Mouse (Mus musculus): Measurements from ENCODE around the gene Fbxo31. TPM values are rescaled to one million over a fixed set of nuclear protein-coding genes. Genes with fewer than 3 reads are reported as not detected.
A peak's percentile ranks its signal among the peaks of the same experiment; 100 is the strongest.

Fbxo31 gene
- polyA plus RNA-seq, 1 experiment: 96.6 TPM

DNA sequence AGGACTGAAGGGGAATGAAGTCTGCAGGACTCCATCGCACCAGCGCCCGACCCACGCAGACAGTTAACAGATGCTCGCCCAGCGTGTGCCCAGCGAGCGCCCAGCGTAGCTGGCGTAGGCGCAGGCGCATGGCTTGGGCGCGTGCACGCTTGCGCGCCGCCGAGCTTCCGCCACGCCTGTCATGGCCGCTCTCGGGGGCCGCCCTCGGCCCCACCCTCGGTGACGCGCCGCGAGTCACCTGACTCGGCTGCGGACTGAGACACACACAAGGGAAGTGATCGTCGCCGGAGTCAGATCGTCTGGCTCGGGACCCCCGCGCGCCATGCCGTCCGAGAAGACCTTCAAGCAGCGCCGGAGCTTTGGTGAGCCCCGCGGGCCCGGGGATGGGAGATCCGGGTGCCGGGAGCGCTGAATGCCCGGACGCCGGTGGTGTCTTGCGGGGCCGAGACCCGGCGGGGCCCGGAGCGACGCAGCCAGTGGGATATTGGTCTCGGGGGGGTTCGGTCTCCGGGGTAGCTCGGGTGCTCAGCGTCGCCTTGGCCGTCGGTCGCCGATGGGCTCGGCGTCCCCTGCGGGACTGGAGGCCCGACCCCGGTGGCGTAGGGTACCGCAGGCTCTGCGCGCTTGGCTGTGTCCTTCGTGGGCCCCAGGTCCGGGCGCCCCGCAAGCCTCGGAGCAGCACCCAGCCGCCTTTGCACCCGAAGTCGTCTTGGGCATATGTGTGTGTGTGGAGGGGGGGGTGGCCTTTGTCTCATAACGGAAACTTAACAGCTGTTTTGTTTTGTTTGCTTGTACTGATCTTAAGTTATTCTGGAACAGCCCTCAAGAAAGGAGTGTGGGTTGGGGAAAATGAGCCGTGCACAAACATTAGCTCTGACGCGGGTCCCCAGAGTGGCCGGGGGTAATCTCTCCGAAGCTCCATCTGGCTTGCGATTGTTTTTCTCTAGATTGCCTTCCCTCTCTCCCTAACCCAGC lies 11.9 kb upstream of the Fbxo31 start, which contains the start of gene Map1lc3b:
TSS of gene Map1lc3b (plus strand) at position 159 of the 975 bp plus-strand sequence.
- peaks cover 12% of the 10 kb centered on the region for H3K4me1 ChIP-seq (ENCODE audit: control insufficient read depth, insufficient read depth, low read length)
- peak within 1 kb of the TSS; percentile 32 for H3K27ac ChIP-seq (ENCODE audit: insufficient read depth, low read length)
- peak; percentile 60 for TF ChIP-seq POLR2A (IDR thresholded peaks at IDR 0.05; ENCODE audit: extremely low read depth, insufficient read depth, low read length)
- no peak for TF ChIP-seq CTCF (IDR thresholded peaks at IDR 0.05; ENCODE audit: extremely low read depth, insufficient read depth, low read length)
- H3K4me3 ChIP-seq (ENCODE audit: insufficient read depth, low read length): peak within 1 kb of the TSS; percentile 33

DNA sequence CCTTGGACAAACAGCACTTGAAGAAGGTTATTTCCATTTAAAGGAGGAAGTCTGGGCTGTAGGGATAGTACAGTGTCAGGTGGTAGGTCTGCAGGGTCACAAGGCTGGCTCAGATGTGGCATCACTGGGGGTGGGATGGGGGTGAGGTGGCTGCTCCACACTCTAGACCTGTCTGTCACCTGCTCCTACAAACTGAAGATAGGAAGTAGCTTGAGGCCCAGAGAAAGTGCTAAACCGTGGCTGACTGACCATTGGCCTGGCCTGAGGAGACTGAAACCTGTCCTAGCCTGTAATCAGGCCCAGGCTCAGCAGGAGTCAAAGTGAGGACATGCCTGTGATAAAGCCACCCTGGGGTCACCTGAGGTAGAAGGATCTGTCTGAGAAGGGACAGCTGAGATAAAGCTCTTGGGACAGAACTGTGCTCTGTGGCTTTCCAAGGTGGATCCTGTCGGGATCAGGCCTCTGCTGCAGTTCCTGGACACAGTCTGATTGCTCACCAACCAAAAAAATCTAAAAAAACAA lies 10.7 kb upstream of the Fbxo31 start:
- H3K27ac ChIP-seq (ENCODE audit: insufficient read depth, low read length): no peak overlapping the region
- no peak overlapping the region for H3K4me3 ChIP-seq (ENCODE audit: insufficient read depth, low read length)
- peaks cover 12% of the 10 kb centered on the region for H3K4me1 ChIP-seq (ENCODE audit: control insufficient read depth, insufficient read depth, low read length)
- TF ChIP-seq CTCF (IDR thresholded peaks at IDR 0.05; ENCODE audit: extremely low read depth, insufficient read depth, low read length) (no peak), POLR2A (IDR thresholded peaks at IDR 0.05; ENCODE audit: extremely low read depth, insufficient read depth, low read length) (no peak)

DNA sequence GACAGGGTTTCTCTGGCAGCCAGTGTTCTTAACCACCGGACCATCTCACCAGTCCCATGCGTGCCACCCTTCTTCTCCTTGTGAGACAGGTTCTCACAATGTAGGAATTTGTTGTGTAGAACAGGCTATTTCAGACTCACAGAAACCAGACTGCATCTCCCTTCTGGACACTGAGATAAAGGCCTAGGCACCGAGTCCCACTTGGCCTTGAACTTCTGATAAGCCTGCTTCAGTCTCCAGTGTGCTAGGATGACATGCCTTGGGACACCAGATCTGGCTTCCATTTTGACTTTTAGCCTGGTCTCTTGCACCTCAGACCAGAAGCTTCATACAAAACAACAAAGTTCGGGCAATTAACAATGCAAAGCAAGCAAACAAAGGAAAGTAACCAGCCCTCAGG lies 10.1 kb upstream of the Fbxo31 start:
- peaks cover 12% of the 10 kb centered on the region for H3K4me1 ChIP-seq (ENCODE audit: control insufficient read depth, insufficient read depth, low read length)
- H3K27ac ChIP-seq (ENCODE audit: insufficient read depth, low read length): no peak overlapping the region
- no peak overlapping the region for H3K4me3 ChIP-seq (ENCODE audit: insufficient read depth, low read length)
- TF ChIP-seq POLR2A (IDR thresholded peaks at IDR 0.05; ENCODE audit: extremely low read depth, insufficient read depth, low read length): no peak
- TF ChIP-seq CTCF (IDR thresholded peaks at IDR 0.05; ENCODE audit: extremely low read depth, insufficient read depth, low read length): no peak

DNA sequence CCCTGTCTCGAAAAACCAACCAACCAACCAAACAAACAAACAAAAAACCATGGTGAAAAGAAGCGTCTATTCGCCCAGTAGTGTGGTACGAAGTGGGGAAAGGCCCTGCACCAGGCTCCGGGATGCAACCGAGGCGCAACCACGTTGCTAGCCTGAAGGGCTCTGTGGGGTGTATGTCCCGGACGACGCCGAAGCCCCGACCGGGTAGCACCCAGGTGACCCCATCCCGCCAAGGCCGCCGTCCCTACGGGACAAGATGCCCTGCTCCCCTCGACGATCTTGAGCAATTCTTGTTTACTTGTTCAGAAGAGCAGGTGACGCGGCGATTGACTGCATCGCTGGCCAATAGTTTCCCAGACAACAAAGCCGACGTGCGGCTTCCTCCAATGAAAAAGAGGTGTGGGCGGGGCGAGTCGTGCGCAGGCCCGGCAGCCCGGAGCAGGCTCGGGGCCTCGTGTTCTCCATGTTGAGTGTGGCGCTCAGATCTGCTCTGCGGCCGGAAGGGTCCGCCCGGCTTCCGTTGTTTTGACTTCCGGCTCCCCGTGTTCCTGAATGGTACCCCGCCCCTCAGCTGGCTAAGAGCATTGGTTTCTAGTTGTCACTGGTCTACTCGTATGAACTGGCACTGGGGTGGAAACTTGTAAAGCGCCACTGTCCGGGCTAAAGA lies 6.7 kb upstream of the Fbxo31 start:
- Histone ChIP-seq H3K4me1 (ENCODE audit: control insufficient read depth, insufficient read depth, low read length) (no peaks in the 10 kb centered on the region), H3K27ac (ENCODE audit: insufficient read depth, low read length) (peak overlapping the region; percentile 92), H3K4me3 (ENCODE audit: insufficient read depth, low read length) (peak overlapping the region; percentile 47)
- TF ChIP-seq CTCF (IDR thresholded peaks at IDR 0.05; ENCODE audit: extremely low read depth, insufficient read depth, low read length) (no peak), POLR2A (IDR thresholded peaks at IDR 0.05; ENCODE audit: extremely low read depth, insufficient read depth, low read length) (peak; percentile 98)

DNA sequence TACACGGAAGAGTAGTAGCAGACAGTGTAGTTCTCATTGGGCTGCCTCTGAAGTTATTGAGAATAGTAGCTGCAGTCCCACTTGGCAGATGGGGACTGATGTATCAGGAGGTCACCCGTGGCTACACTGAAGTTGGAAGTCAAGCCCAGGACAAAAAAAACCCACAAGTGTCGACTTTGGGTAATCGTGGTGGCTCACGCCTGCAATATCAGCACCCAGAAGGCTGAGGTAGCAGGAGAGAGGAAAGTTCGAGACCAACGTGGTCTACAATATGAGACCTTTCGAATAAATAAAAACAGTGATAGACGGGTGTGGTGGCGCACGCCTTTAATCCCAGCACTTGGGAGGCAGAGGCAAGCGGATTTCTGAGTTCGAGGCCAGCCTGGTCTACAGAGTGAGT lies 6.1 kb upstream of the Fbxo31 start:
- no peak for TF ChIP-seq POLR2A (IDR thresholded peaks at IDR 0.05; ENCODE audit: extremely low read depth, insufficient read depth, low read length)
- no peak for TF ChIP-seq CTCF (IDR thresholded peaks at IDR 0.05; ENCODE audit: extremely low read depth, insufficient read depth, low read length)
- Histone ChIP-seq H3K27ac (ENCODE audit: insufficient read depth, low read length) (no peak overlapping the region), H3K4me1 (ENCODE audit: control insufficient read depth, insufficient read depth, low read length) (no peaks in the 10 kb centered on the region)

DNA sequence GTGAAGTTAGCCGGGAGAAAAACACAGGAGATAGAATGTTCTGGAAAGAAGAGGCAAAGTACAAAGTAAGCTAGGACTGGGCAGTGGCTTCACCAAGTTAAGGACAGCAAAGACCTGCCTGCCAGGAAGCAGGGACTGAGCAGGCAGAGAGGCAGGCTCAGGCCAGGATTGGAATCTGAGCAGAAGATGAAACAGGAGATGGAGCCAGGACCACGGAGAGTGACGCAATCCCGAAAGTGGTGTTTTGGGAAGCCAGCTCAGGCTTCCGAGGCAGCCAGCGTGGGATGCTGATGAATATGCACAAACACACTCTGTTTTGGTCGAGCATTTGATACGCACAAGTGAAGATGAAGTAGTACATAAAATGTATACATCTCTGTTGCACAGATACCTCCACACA lies 5.0 kb upstream of the Fbxo31 start:
- no peak for TF ChIP-seq CTCF (IDR thresholded peaks at IDR 0.05; ENCODE audit: extremely low read depth, insufficient read depth, low read length)
- TF ChIP-seq POLR2A (IDR thresholded peaks at IDR 0.05; ENCODE audit: extremely low read depth, insufficient read depth, low read length): no peak
- Histone ChIP-seq H3K4me1 (ENCODE audit: control insufficient read depth, insufficient read depth, low read length) (no peaks in the 10 kb centered on the region), H3K27ac (ENCODE audit: insufficient read depth, low read length) (no peak overlapping the region), H3K4me3 (ENCODE audit: insufficient read depth, low read length) (no peak overlapping the region)

More for the DNA sequence above, 6.1 kb upstream of the Fbxo31 start:
- H3K4me3 ChIP-seq (ENCODE audit: insufficient read depth, low read length): peak overlapping the region; percentile 47

DNA sequence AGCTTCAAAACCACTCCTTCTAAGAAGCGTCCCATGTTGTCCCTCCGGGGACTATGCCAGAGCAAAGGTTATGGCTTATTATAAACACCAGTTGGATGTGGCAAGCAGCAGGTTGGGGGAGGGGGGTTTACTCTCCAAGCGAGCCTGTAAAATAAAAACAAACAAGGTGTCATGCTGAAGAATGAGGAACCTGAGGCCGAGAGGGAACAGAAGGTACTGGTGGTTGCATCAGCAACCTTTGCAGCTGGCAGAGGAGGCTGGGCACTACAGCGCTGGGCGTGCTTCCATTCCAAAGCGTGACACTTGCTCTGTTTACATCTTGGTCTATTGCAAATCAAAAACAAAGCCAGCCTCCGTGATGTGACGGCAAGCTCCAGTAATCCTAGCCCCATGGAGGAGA lies 1.9 kb upstream of the Fbxo31 start:
- no peak for TF ChIP-seq CTCF (IDR thresholded peaks at IDR 0.05; ENCODE audit: extremely low read depth, insufficient read depth, low read length)
- TF ChIP-seq POLR2A (IDR thresholded peaks at IDR 0.05; ENCODE audit: extremely low read depth, insufficient read depth, low read length): no peak
- no peaks in the 10 kb centered on the region for H3K4me1 ChIP-seq (ENCODE audit: control insufficient read depth, insufficient read depth, low read length)
- H3K4me3 ChIP-seq (ENCODE audit: insufficient read depth, low read length): no peak overlapping the region
- no peak overlapping the region for H3K27ac ChIP-seq (ENCODE audit: insufficient read depth, low read length)

DNA sequence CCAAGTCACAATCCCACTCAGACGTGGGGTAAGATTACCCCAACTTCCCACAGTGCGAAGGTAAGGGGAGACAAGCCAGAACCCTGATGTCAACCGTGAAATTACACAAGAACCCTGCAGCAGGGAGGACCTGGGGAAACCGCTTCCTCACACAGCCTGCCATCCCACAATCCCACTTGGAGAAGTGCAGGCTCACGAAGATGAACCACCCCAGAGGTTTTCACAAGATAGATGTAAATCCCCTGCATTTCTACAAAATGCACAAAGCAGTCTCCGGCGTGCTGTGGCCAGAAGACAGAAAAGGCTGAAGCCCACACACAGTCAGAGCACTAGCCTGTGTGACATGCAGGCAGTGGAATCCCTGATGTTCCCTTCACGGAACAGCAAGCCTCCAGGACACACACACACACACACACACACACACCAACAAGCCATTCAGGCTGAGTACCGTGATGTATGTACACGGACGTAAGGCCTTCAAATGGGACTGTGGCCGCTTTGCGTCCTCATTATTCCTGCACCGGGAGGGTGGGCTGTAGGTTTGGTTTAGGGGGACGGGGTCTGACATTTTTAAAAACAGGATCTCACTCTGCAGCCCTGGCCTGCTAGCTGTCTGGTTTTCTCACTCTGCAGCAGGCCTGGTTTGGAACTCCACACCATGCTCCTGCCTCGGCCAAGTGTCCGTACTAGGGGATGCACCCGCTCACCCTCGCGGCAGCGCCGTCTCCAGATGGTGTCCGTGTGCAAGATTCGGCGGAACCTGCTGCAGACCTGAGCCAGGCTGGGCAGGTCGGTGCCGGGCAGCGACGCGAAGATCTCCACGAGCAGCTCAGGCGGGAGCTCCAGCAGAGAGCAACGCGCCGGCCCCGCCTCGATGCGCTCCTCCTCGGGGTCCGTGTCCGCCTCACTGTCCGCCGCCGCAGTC lies 593 bp downstream of the Fbxo31 start:
- Histone ChIP-seq H3K4me1 (ENCODE audit: control insufficient read depth, insufficient read depth, low read length) (peaks cover 2% of the 10 kb centered on the region), H3K27ac (ENCODE audit: insufficient read depth, low read length) (peak overlapping the region; percentile 58), H3K4me3 (ENCODE audit: insufficient read depth, low read length) (peak overlapping the region; percentile 69)
- TF ChIP-seq POLR2A (IDR thresholded peaks at IDR 0.05; ENCODE audit: extremely low read depth, insufficient read depth, low read length) (0 out of 2 replicates have a peak, but pooled peaks have one; percentile 3), CTCF (IDR thresholded peaks at IDR 0.05; ENCODE audit: extremely low read depth, insufficient read depth, low read length) (no peak)
